Mouse (Mus musculus) bone marrow, adult 2 months (tissue): ENCODE measurements around the gene Cd163l1.

ENCODE experiments used
- CTCF ChIP-seq: fragments of 200-500 bp; IDR thresholded peaks from 2 replicates; pipeline ENCODE4 v1.5.1; 2011; ENCODE audit warnings: low read length, control low read depth; ENCODE audit not compliant: control insufficient read depth, insufficient read depth
- POLR2A ChIP-seq: fragments of 200-500 bp; IDR thresholded peaks from 2 replicates; pipeline ENCODE4 v1.6.1; 2011; ENCODE audit warnings: low read depth, mild to moderate bottlenecking, control low read depth, low read length, borderline replicate concordance; ENCODE audit not compliant: control insufficient read depth

DNA sequence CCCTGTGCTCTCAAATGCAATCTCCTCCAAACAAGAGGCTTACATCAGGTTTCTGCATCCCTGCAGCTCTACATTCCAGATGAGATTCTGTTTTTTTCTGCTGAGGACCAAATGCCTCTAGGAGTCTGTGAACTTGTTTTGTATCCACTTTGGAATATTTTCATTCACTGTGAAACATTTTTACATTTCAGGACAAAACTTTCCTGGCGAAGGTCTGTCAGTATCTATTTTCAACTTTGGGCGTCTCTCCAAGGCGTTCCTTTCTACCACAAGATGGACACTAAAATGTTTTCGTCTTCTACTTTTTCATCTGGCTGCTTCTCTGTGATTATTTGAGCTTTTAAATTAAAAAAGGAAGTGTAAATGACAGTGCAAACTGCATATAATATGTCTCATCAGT, 24.0 kb upstream of the Cd163l1 start:
- TF ChIP-seq CTCF (no peak), POLR2A (no peak)
